Mouse (Mus musculus) liver, postnatal 0 days (tissue): ENCODE data around the gene Ubald1.

Source experiments
- CTCF ChIP-seq: sonication (generic); IDR thresholded peaks from 2 replicates; pipeline ENCODE4 v1.5.1; 2016; ENCODE audit warnings: antibody characterized with exemption, low read depth
- EP300 ChIP-seq: IDR thresholded peaks from 2 replicates; pipeline ENCODE4 v1.6.1; 2016; ENCODE audit warnings: antibody characterized with exemption, low read depth, mild to moderate bottlenecking

DNA sequence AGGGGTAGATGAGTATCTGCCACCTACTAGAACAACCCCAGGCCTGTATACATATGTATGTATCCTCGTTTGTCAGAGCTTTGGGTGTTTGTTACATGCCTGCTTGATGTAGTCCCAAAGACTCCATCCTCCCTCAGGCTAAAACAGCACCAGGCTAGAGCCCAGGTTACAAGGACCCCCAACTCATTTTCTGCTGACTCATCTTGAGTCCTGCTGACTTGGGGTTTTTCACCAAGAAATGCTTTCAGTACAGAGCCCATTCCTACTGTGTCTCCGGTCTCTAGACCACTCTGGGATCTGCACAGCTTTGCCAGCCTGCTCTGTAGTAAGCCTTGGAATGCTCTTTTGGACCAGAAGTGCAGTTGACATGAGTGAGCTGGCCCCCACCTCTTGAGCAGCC is 36.5 kb upstream of the Ubald1 start:
- TF ChIP-seq CTCF (no peak), EP300 (no peak)
